In the genomic region with DNA sequence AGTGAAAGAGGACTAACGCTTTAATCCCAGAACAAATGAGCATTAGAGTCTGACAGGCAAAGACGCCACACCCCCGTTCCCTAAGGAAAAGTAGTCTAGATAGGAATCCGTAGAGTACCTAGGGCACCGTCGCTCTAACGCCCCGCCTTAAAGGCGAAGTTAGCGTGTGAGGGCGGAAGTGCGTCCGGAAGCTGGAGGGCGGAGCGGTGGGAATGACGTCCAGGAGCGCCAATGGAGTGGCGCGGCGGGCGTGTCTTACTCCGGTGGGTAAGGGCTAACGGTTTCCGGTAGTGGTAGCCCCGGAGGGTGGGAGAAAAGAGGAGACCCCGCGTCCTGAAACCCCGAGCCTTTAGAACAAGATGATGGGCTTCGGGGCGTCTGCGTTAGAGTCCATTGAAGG, we compare ENCODE assay signal across 8 mouse cellular contexts. TPM values are rescaled to one million over a fixed set of nuclear protein-coding genes. Genes with fewer than 3 reads are reported as not detected.
DNase-seq lines count a peak whose midpoint lies in the region; ATAC-seq lines count a peak whose summit lies in the region.

A gene (plus strand): TSS at position 215 of the 400 bp plus-strand sequence.

- H3K36me3 ChIP-seq in hindbrain, embryonic 15.5 days = peaks cover 29% of the 10 kb centered on the region

- H3K4me2 ChIP-seq in hindbrain, embryonic 15.5 days = peak within 1 kb of the TSS; percentile 83

- peak within 1 kb of the TSS; percentile 91 for H3K9ac ChIP-seq in hindbrain, embryonic 15.5 days

- peak within 1 kb of the TSS; percentile 86 for H3K4me3 ChIP-seq in hindbrain, embryonic 15.5 days

- peak within 1 kb of the TSS; percentile 89 for H3K27ac ChIP-seq in hindbrain, embryonic 15.5 days (replicated peaks)

- ATAC-seq in hindbrain, embryonic 15.5 days (ENCODE audit: low FRiP score, low read depth) = peak; percentile 95

- under 1% methylated on average over 31 of the region's 31 CpGs for WGBS in hindbrain, embryonic 15.5 days

- DNase-seq in T-cell, adult 2 months (ENCODE audit: low spot score) = peak; percentile 92
- DNase-seq in cerebellum, postnatal 36 days = peak; percentile 97
- DNase-seq in frontal cortex, postnatal 36 days (ENCODE audit: low spot score in 2 of 2) = peak; percentile 96 to 97
- DNase-seq in left cerebral cortex, adult 11 months (ENCODE audit: low spot score) = peak; percentile 94
- DNase-seq in lung, postnatal 4 days = peak; percentile 97
- DNase-seq in retina, postnatal 7 days (ENCODE audit: low read depth, low spot score) = peak; percentile 96
- peak; percentile 85 for DNase-seq in urinary bladder, adult 2 months (ENCODE audit: low spot score)

- H3K9me3 ChIP-seq in hindbrain, embryonic 15.5 days = no peaks in the 10 kb centered on the region

- H3K4me1 ChIP-seq in hindbrain, embryonic 15.5 days (replicated peaks) = peaks cover 42% of the 10 kb centered on the region

- H3K27me3 ChIP-seq in hindbrain, embryonic 15.5 days = no peaks in the 10 kb centered on the region

RNA-seq across cellular contexts. Expression of the gene that starts here (rescaled TPM):
- polyA plus RNA-seq in hindbrain, embryonic 15.5 days (2015; fragmentation: Nextera tagmentation; extraction: Ambion mirVana) = 43.4 and 44.7 TPM in 2 replicates
- 20.1 and 26.6 TPM in 2 replicates for polyA plus RNA-seq in urinary bladder, adult 2 months (2012; rRNA removed)

Comparison
In these comparisons a context has a peak if more than half of its experiments do, and no peak if none do; other contexts are left out.
1. Peak in every context shown above with its lines: DNase-seq, ATAC-seq, H3K4me3 ChIP-seq and H3K27ac ChIP-seq.